Mouse (Mus musculus): ENCODE results near the gene Parp12. TPM values are rescaled to one million over a fixed set of nuclear protein-coding genes. Genes with fewer than 3 reads are reported as not detected.
A peak's percentile ranks its signal among the peaks of the same experiment; 100 is the strongest.

Gene Parp12
- polyA plus RNA-seq, 1 experiment from 2014 or later = 9.9 TPM

GRCm38 (mm10) chr6:39066935-39067578 is 51.1 kb downstream of the Parp12 start:
- WGBS = 40% methylated on average over 12 of the region's 12 CpGs
- no peak; the same call in 1 of the 2 replicates for ATAC-seq (ENCODE audit: insufficient number of reproducible peaks, insufficient read depth, low FRiP score, low read depth)

GRCm38 (mm10) chr6:39063541-39063940 is 54.6 kb downstream of the Parp12 start:
- Histone ChIP-seq H3K9ac (replicated peaks; ENCODE audit: low read depth, low read length) (no peak overlapping the region), H3K4me1 (ENCODE audit: control insufficient read depth, insufficient read depth, low read length) (peaks cover 22% of the 10 kb centered on the region; the same call in 1 of the 2 replicates), H3K4me3 (ENCODE audit: low read depth, low read length) (no peak overlapping the region), H3K4me2 (replicated peaks; ENCODE audit: low read depth, low read length) (no peak overlapping the region), H3K27me3 (ENCODE audit: control insufficient read depth, insufficient read depth, low read length) (no peaks in the 10 kb centered on the region), H3K36me3 (ENCODE audit: control insufficient read depth, insufficient read depth, low read length) (no peaks in the 10 kb centered on the region), H3K9me3 (ENCODE audit: control insufficient read depth, low read depth, low read length) (no peaks in the 10 kb centered on the region), H3K27ac (ENCODE audit: low read length) (no peak overlapping the region)
- ATAC-seq (ENCODE audit: insufficient number of reproducible peaks, insufficient read depth, low FRiP score, low read depth) = no peak
- WGBS = 59% methylated on average over 2 of the region's 2 CpGs

More at GRCm38 (mm10) chr6:39066935-39067578, 51.1 kb downstream of the Parp12 start:
- Histone ChIP-seq H3K27ac (ENCODE audit: low read length) (no peak overlapping the region), H3K4me3 (ENCODE audit: low read depth, low read length) (no peak overlapping the region), H3K9ac (replicated peaks; ENCODE audit: low read depth, low read length) (no peak overlapping the region), H3K27me3 (ENCODE audit: control insufficient read depth, insufficient read depth, low read length) (no peaks in the 10 kb centered on the region), H3K36me3 (ENCODE audit: control insufficient read depth, insufficient read depth, low read length) (no peaks in the 10 kb centered on the region), H3K9me3 (ENCODE audit: control insufficient read depth, low read depth, low read length) (no peaks in the 10 kb centered on the region), H3K4me1 (ENCODE audit: control insufficient read depth, insufficient read depth, low read length) (no peaks in the 10 kb centered on the region), H3K4me2 (replicated peaks; ENCODE audit: low read depth, low read length) (no peak overlapping the region)

DNA sequence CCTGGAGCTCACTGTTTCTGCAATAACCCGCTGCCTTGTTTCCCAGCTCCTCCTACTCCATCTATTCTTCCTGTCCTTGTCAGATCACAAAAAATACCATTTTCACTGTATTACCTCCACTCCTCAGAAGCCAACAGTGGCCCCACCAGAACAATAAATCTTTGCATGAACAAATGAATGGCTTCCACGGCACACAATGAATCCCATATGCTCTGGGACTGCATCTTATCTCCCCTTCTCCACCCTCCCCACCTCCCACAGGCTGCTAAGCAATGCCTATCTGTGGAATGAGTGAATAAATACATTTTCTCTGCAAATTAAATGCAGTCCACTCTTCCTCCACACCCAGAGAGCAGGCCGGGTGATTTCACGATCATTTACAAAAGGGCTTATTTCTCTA is 57.0 kb downstream of the Parp12 start:
- Histone ChIP-seq H3K27ac (ENCODE audit: low read length) (no peak overlapping the region), H3K36me3 (ENCODE audit: control insufficient read depth, insufficient read depth, low read length) (no peaks in the 10 kb centered on the region), H3K4me1 (ENCODE audit: control insufficient read depth, insufficient read depth, low read length) (peaks cover 22% of the 10 kb centered on the region; the same call in 1 of the 2 replicates), H3K4me2 (replicated peaks; ENCODE audit: low read depth, low read length) (no peak overlapping the region), H3K9ac (replicated peaks; ENCODE audit: low read depth, low read length) (no peak overlapping the region), H3K4me3 (ENCODE audit: low read depth, low read length) (no peak overlapping the region), H3K9me3 (ENCODE audit: control insufficient read depth, low read depth, low read length) (no peaks in the 10 kb centered on the region), H3K27me3 (ENCODE audit: control insufficient read depth, insufficient read depth, low read length) (no peaks in the 10 kb centered on the region)
- 23% methylated on average over 4 of the region's 4 CpGs for WGBS
- no peak for ATAC-seq (ENCODE audit: insufficient number of reproducible peaks, insufficient read depth, low FRiP score, low read depth)

DNA sequence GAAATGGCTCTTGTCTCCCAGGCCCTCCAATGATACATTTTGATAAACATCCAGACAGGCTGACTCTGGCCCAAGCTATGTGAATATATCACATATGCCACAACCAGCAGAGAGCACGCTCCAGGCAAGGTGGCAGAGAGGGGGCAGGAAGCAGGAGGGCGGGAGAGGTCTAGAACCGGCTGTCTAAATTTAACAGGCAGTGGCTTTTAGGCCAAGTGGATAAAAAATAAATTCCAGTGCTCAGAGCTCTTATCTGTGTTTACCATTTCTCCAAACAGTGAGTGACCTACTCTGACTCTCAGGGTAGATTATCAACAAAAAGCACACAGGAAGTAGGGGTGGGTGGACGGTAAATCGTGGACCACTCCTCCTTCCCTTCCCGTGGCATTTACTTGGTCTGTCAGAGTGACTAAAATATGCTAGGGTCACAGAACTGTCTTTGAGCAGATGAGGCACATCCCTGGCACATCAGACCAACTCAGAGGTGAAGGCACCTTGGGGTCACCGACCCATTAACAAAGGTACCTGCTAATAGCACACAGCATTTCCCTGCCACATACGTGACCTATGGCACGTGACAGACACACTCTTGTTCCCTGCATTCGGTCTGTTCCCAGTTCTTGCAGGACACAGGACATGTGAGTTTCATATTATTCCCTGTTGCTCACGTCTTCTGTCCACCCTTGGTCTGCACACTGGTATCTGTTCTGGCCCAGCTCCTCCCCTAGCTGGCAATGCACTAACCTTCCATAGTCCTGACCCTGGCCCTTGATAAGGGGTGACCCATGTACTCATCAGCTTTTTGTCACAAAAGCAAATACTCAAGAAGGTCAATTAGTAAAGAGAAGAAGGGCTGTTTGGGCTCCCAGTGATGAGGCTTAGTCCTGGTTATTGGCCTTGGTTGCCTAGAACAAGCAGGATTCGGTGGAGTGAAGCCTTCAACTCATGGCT is 58.3 kb downstream of the Parp12 start:
- peak; percentile 57 for ATAC-seq (ENCODE audit: insufficient number of reproducible peaks, insufficient read depth, low FRiP score, low read depth)
- Histone ChIP-seq H3K9ac (replicated peaks; ENCODE audit: low read depth, low read length) (no peak overlapping the region), H3K4me1 (ENCODE audit: control insufficient read depth, insufficient read depth, low read length) (peaks cover 26% of the 10 kb centered on the region; the same call in 1 of the 2 replicates), H3K27ac (ENCODE audit: low read length) (no peak overlapping the region), H3K4me3 (ENCODE audit: low read depth, low read length) (no peak overlapping the region), H3K27me3 (ENCODE audit: control insufficient read depth, insufficient read depth, low read length) (no peaks in the 10 kb centered on the region), H3K4me2 (replicated peaks; ENCODE audit: low read depth, low read length) (no peak overlapping the region), H3K9me3 (ENCODE audit: control insufficient read depth, low read depth, low read length) (no peaks in the 10 kb centered on the region), H3K36me3 (ENCODE audit: control insufficient read depth, insufficient read depth, low read length) (no peaks in the 10 kb centered on the region)
- 25% methylated on average over 12 of the region's 12 CpGs for WGBS

GRCm38 (mm10) chr6:39058936-39059335 is 59.2 kb downstream of the Parp12 start:
- no peaks in the 10 kb centered on the region for H3K27me3 ChIP-seq (ENCODE audit: control insufficient read depth, insufficient read depth, low read length)
- no peaks in the 10 kb centered on the region for H3K36me3 ChIP-seq (ENCODE audit: control insufficient read depth, insufficient read depth, low read length)
- ATAC-seq (ENCODE audit: insufficient number of reproducible peaks, insufficient read depth, low FRiP score, low read depth) = no peak
- H3K4me3 ChIP-seq (ENCODE audit: low read depth, low read length) = no peak overlapping the region
- H3K4me1 ChIP-seq (ENCODE audit: control insufficient read depth, insufficient read depth, low read length) = peaks cover 26% of the 10 kb centered on the region; the same call in 1 of the 2 replicates
- WGBS = 9% methylated on average over 3 of the region's 3 CpGs
- no peak overlapping the region for H3K27ac ChIP-seq (ENCODE audit: low read length)
- H3K9ac ChIP-seq (replicated peaks; ENCODE audit: low read depth, low read length) = no peak overlapping the region
- no peak overlapping the region for H3K4me2 ChIP-seq (replicated peaks; ENCODE audit: low read depth, low read length)
- no peaks in the 10 kb centered on the region for H3K9me3 ChIP-seq (ENCODE audit: control insufficient read depth, low read depth, low read length)

- Histone ChIP-seq H3K9ac (replicated peaks; ENCODE audit: low read depth, low read length) (no peak overlapping the region), H3K4me3 (ENCODE audit: low read depth, low read length) (no peak overlapping the region), H3K36me3 (ENCODE audit: control insufficient read depth, insufficient read depth, low read length) (no peaks in the 10 kb centered on the region), H3K4me1 (ENCODE audit: control insufficient read depth, insufficient read depth, low read length) (peaks cover 26% of the 10 kb centered on the region; the same call in 1 of the 2 replicates), H3K27me3 (ENCODE audit: control insufficient read depth, insufficient read depth, low read length) (no peaks in the 10 kb centered on the region), H3K9me3 (ENCODE audit: control insufficient read depth, low read depth, low read length) (no peaks in the 10 kb centered on the region), H3K4me2 (replicated peaks; ENCODE audit: low read depth, low read length) (no peak overlapping the region), H3K27ac (ENCODE audit: low read length) (no peak overlapping the region)
- 45% methylated on average over 3 of the region's 3 CpGs for WGBS
- ATAC-seq (ENCODE audit: insufficient number of reproducible peaks, insufficient read depth, low FRiP score, low read depth) = no peak
Measured at GRCm38 (mm10) chr6:39058389-39058788, 59.8 kb downstream of the Parp12 start.

DNA sequence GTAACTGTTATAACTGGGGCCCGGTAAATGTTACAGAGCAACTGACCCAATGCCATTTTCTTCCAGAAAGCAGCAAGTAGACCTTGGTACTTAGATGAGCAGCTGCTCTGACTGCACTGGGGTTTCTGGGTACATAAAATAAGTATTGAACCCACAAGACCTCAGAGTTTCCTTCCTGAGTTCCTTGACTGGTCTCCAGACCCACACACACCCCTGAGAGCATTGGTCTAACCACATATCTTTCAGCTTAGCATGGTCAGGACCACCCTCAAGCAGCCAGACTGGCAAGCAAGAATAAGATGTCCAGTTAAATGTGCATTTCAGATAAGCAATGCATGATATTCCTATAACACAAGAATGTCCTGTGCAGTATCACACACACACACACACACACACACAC is 61.0 kb downstream of the Parp12 start:
- H3K4me2 ChIP-seq (replicated peaks; ENCODE audit: low read depth, low read length) = no peak overlapping the region
- peaks cover 26% of the 10 kb centered on the region; the same call in 1 of the 2 replicates for H3K4me1 ChIP-seq (ENCODE audit: control insufficient read depth, insufficient read depth, low read length)
- 83% methylated on average over 1 of the region's 1 CpGs for WGBS
- no peaks in the 10 kb centered on the region for H3K36me3 ChIP-seq (ENCODE audit: control insufficient read depth, insufficient read depth, low read length)
- H3K27ac ChIP-seq (ENCODE audit: low read length) = no peak overlapping the region
- no peak for ATAC-seq (ENCODE audit: insufficient number of reproducible peaks, insufficient read depth, low FRiP score, low read depth)
- H3K4me3 ChIP-seq (ENCODE audit: low read depth, low read length) = no peak overlapping the region
- no peak overlapping the region for H3K9ac ChIP-seq (replicated peaks; ENCODE audit: low read depth, low read length)
- no peaks in the 10 kb centered on the region for H3K9me3 ChIP-seq (ENCODE audit: control insufficient read depth, low read depth, low read length)
- no peaks in the 10 kb centered on the region for H3K27me3 ChIP-seq (ENCODE audit: control insufficient read depth, insufficient read depth, low read length)

DNA sequence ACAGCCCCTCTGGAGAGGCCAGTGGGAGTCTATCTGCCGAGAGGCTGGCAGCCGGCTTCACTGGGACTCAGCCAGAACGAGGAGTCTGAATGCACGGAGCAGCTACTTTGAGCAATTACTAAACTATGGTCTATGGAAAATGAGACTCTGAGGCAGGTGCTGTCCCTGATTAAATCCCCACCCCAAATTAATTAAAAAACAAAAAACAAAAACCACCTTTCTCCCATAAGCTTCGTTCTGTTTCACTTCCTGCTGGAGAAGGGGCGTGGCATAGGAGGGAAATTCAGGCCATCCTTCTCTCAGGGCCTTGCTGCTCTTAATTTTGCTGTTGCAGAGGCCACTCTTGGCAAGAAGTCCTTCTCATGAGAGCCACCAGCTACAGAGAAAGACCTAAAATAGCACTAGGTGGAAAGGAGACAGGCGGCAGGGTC is 62.3 kb downstream of the Parp12 start:
- Histone ChIP-seq H3K36me3 (ENCODE audit: control insufficient read depth, insufficient read depth, low read length) (no peaks in the 10 kb centered on the region), H3K9ac (replicated peaks; ENCODE audit: low read depth, low read length) (no peak overlapping the region), H3K27ac (ENCODE audit: low read length) (no peak overlapping the region), H3K4me1 (ENCODE audit: control insufficient read depth, insufficient read depth, low read length) (peaks cover 27% of the 10 kb centered on the region; the same call in 1 of the 2 replicates), H3K27me3 (ENCODE audit: control insufficient read depth, insufficient read depth, low read length) (no peaks in the 10 kb centered on the region), H3K9me3 (ENCODE audit: control insufficient read depth, low read depth, low read length) (no peaks in the 10 kb centered on the region), H3K4me3 (ENCODE audit: low read depth, low read length) (no peak overlapping the region), H3K4me2 (replicated peaks; ENCODE audit: low read depth, low read length) (no peak overlapping the region)
- 53% methylated on average over 7 of the region's 7 CpGs for WGBS
- no peak for ATAC-seq (ENCODE audit: insufficient number of reproducible peaks, insufficient read depth, low FRiP score, low read depth)

Measured in stomach, embryonic 14.5 days (tissue).